Mouse (Mus musculus) forebrain, embryonic 14.5 days (tissue): Measurements from ENCODE around the gene Lrit3. TPM values are rescaled to one million over a fixed set of nuclear protein-coding genes. Genes with fewer than 3 reads are reported as not detected.
"Not testable (repeated sequence)": the region's sequence is repeated elsewhere in the genome, so short reads cannot be mapped to it uniquely, and the experiment has no call there.

Source experiments
- ATAC-seq: fragments of 200-750 bp; cut with Nextera tagmentation; 2 replicates; pipeline ENCODE4 v1.8.0; 2017; ENCODE audit warnings: mild to moderate bottlenecking, moderate library complexity
- DNase-seq: peaks from one replicate; pipeline ENCODE4 v3.0.0-alpha.2; 2015; ENCODE audit warnings: low spot score
- H3K27ac ChIP-seq: fragments of 300-500 bp; sonication (generic); 2 replicates; pipeline ENCODE4 v1.5.1; 2014; ENCODE audit warnings: low read depth, mild to moderate bottlenecking, control low read depth, low read length, moderate library complexity
- H3K27me3 ChIP-seq: fragments of 300-500 bp; sonication (generic); replicated peaks from 2 replicates; pipeline ENCODE4 v1.6.1; 2014; ENCODE audit warnings: low read length, control low read depth, mixed read lengths; ENCODE audit not compliant: control insufficient read depth, insufficient read depth
- H3K36me3 ChIP-seq: fragments of 300-500 bp; sonication (generic); 2 replicates; pipeline ENCODE4 v1.6.1; 2014; ENCODE audit warnings: low read length, control low read depth; ENCODE audit not compliant: control insufficient read depth, insufficient read depth
- H3K4me1 ChIP-seq: fragments of 300-500 bp; sonication (generic); 2 replicates; pipeline ENCODE4 v1.6.1; 2014; ENCODE audit warnings: antibody characterized with exemption, low read length, control low read depth; ENCODE audit not compliant: control insufficient read depth, insufficient read depth
- H3K4me2 ChIP-seq: fragments of 300-500 bp; sonication (generic); 2 replicates; pipeline ENCODE4 v1.6.1; 2014; ENCODE audit warnings: mild to moderate bottlenecking, control low read depth, low read length
- H3K4me3 ChIP-seq: fragments of 300-500 bp; sonication (generic); 2 replicates; pipeline ENCODE4 v1.5.1; 2014; ENCODE audit warnings: low read depth, low read length, control low read depth
- H3K9ac ChIP-seq: fragments of 300-500 bp; sonication (generic); 2 replicates; pipeline ENCODE4 v1.6.1; 2014; ENCODE audit warnings: mild to moderate bottlenecking, low read length, control low read depth, moderate library complexity
- H3K9me3 ChIP-seq: fragments of 300-500 bp; sonication (generic); replicated peaks from 2 replicates; pipeline ENCODE4 v1.6.1; 2016; ENCODE audit warnings: low read length, control low read depth, mixed read lengths; ENCODE audit not compliant: control insufficient read depth
- WGBS: fragments of 180-500 bp; shearing (Covaris S2); extraction: QIAGEN DNeasy Blood & Tissue Kit; methylation state at CpG from one replicate; pipeline ENCODE4 v1.1.7; 2014; 5-methylcytosine and 5-hydroxymethylcytosine counted together
- polyA plus RNA-seq: library from polyadenylated mRNA; unstranded; fragments of >200 nt; fragmentation: Nextera tagmentation; extraction: Ambion mirVana; gene quantifications from 2 replicates; pipeline ENCODE4 v1.2.1, GENCODE M21; 2014

The Lrit3 gene
- polyA plus RNA-seq, 1 experiment from 2014 or later = not detected

DNA sequence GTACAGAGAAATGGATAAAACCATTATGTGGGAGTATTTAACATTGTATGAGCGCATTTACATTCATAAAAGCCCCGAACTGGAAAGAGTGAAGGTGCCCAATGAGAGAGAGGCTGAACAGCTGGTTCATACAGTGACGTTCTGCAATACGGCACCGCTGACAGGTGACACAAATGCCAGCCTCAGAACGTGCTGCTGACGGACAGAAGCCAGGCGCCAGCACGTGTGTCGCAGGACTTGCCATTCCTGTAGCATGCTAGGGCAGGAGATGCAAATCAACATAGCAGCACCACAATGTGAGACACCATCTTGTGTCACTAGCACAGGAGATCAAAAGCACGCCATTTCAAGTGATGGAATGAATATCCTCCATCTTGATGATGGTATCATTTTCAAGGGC lies 5.3 kb downstream of the Lrit3 start:
- Histone ChIP-seq H3K36me3 (no peaks in the 10 kb centered on the region), H3K27ac (no peak overlapping the region), H3K4me1 (no peaks in the 10 kb centered on the region), H3K4me3 (no peak overlapping the region), H3K4me2 (no peak overlapping the region), H3K27me3 (no peaks in the 10 kb centered on the region), H3K9ac (no peak overlapping the region), H3K9me3 (no peaks in the 10 kb centered on the region)
- DNase-seq (no peak), ATAC-seq (no peak)
- WGBS = 87% methylated on average over 11 of the region's 11 CpGs

DNA sequence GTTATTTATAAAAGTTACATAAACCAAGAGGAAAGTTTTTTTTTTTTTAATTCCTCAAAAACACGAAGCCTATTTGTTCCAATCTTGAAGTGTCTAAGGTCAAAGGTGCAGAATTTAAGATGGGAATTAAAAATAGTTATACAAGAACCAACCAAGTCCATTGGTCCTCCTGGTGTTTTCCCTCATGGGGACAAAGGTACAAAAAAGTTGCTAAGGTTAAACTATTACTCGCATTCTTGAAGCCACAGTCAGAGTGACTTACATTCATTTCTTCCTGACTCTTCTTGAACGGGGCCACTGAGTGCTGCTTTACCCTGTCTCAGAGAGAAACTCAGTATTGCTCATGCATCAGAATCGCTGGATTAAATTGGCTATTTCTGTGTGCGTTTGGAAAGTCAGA lies 6.5 kb downstream of the Lrit3 start:
- Histone ChIP-seq H3K36me3 (no peaks in the 10 kb centered on the region), H3K4me1 (no peaks in the 10 kb centered on the region), H3K9ac (no peak overlapping the region), H3K27ac (no peak overlapping the region), H3K9me3 (no peaks in the 10 kb centered on the region), H3K27me3 (no peaks in the 10 kb centered on the region), H3K4me3 (no peak overlapping the region), H3K4me2 (no peak overlapping the region)
- no peak for ATAC-seq
- WGBS = 85% methylated on average over 5 of the region's 5 CpGs
- no peak for DNase-seq

DNA sequence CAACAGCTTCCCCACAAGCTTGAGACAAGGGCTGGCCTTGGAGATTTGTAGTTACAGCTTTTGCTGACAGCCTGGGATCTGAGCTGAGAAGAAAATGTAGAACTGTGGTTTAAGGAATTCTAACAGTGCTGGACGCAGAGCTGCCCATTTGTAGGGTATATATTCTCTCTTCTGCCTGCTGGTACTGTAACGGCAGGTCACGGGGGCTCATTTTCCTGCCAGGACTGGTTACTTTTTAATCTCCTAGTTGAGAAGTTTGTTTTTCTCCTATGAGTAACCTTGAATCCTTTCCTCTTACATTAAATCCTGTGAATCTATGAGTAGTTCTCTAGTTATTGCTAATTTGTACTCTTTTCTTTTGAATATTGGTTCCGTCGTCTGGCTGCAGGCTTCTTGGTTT lies 10.0 kb downstream of the Lrit3 start:
- Histone ChIP-seq H3K4me1 (no peaks in the 10 kb centered on the region), H3K9me3 (no peaks in the 10 kb centered on the region), H3K4me3 (no peak overlapping the region), H3K9ac (no peak overlapping the region), H3K36me3 (no peaks in the 10 kb centered on the region), H3K27me3 (no peaks in the 10 kb centered on the region), H3K4me2 (no peak overlapping the region), H3K27ac (no peak overlapping the region)
- DNase-seq (no peak), ATAC-seq (no peak)
- WGBS = 88% methylated on average over 5 of the region's 5 CpGs

DNA sequence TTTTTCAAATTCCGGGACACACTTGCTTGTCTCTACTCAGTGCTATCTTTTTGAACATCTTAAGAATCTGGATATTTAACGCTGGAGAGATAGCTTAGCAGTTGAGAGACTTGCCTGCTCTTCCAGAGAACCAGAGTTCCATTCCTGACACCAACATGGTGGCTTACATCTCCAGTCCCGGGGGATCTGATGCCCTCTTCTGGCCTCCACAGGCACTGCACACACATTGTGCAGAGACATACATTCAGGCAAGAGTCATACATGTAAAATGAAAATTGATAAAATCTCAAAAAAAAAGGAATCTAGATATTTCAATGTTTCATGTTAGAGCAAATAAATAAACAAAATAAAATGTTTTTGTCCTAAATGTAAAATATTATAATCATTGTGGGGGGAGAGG lies 21.1 kb downstream of the Lrit3 start:
- 89% methylated on average over 3 of the region's 3 CpGs for WGBS

DNA sequence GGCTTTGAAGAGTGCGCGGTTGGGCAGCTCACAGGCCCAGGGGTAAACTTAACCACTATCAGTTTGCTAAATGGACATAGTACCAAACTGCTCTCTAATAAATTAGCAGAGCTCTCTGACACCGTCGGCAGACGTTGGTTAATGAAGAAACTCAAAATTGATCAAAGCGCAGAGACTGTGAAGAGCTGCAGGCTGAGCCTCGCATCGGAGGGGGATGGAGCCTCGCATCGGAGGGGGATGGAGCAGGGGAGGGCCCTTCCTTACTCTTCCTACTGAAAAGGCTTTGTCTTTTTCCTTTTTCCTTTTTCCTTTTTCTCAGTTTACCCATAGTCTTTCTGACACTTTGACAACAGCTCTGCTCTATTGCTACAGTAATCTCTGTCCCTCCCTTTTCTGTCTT lies 22.4 kb downstream of the Lrit3 start:
- H3K9ac ChIP-seq = no peak overlapping the region
- DNase-seq (peak; percentile 7), ATAC-seq (no peak)
- no peak overlapping the region for H3K4me3 ChIP-seq
- no peaks in the 10 kb centered on the region for H3K27me3 ChIP-seq
- H3K27ac ChIP-seq = no peak overlapping the region
- H3K9me3 ChIP-seq = no peaks in the 10 kb centered on the region
- H3K4me2 ChIP-seq = no peak overlapping the region
- WGBS = 31% methylated on average over 10 of the region's 10 CpGs
- no peaks in the 10 kb centered on the region for H3K4me1 ChIP-seq
- H3K36me3 ChIP-seq = no peaks in the 10 kb centered on the region

More for the DNA sequence above, 21.1 kb downstream of the Lrit3 start:
- Histone ChIP-seq H3K4me1 (no peaks in the 10 kb centered on the region), H3K9me3 (no peaks in the 10 kb centered on the region), H3K27me3 (no peaks in the 10 kb centered on the region), H3K9ac (no peak overlapping the region), H3K4me3 (no peak overlapping the region), H3K27ac (no peak overlapping the region), H3K4me2 (no peak overlapping the region), H3K36me3 (no peaks in the 10 kb centered on the region)
- DNase-seq = no peak
- ATAC-seq = no peak

DNA sequence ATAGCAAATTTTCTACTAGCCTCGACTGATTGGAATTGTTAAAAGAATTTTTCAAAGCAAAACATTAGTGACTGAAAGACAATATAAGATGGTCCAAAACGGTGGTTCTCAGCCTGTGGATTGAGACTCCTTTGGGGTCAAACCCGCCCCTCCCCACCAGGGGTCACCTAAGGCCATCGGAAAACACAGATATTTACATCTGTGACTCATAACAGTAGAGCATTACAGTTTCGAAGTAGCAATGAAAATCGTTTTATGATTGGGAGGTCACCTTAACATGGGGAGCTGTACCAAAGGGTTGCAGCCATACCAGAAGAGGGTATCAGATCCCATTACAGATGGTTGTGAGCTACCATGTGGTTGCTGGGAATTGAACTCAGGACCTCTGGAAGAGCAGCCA lies 32.6 kb downstream of the Lrit3 start:
- H3K9ac ChIP-seq = no peak overlapping the region
- no peak overlapping the region for H3K4me3 ChIP-seq
- H3K9me3 ChIP-seq = no peaks in the 10 kb centered on the region
- ATAC-seq (no peak), DNase-seq (no peak)
- no peak overlapping the region for H3K27ac ChIP-seq
- no peak overlapping the region for H3K4me2 ChIP-seq
- H3K27me3 ChIP-seq = no peaks in the 10 kb centered on the region
- H3K36me3 ChIP-seq = no peaks in the 10 kb centered on the region
- no peaks in the 10 kb centered on the region for H3K4me1 ChIP-seq
- 82% methylated on average over 6 of the region's 6 CpGs for WGBS

GRCm38 (mm10) chr3:129766971-129767794 lies 36.6 kb downstream of the Lrit3 start:
- DNase-seq = no peak
- Histone ChIP-seq H3K9me3 (no peaks in the 10 kb centered on the region; the same call in 1 of the 2 replicates), H3K4me3 (no peak overlapping the region), H3K27ac (no peak overlapping the region), H3K27me3 (no peaks in the 10 kb centered on the region), H3K36me3 (no peaks in the 10 kb centered on the region), H3K4me2 (no peak overlapping the region), H3K4me1 (no peaks in the 10 kb centered on the region), H3K9ac (no peak overlapping the region)
- ATAC-seq = no peak
- 84% methylated on average over 10 of the region's 10 CpGs for WGBS

GRCm38 (mm10) chr3:129766106-129766505 lies 37.7 kb downstream of the Lrit3 start:
- ATAC-seq (no peak), DNase-seq (no peak)
- no peak overlapping the region for H3K4me2 ChIP-seq
- H3K9me3 ChIP-seq = no peaks in the 10 kb centered on the region; the same call in 1 of the 2 replicates
- no peaks in the 10 kb centered on the region for H3K4me1 ChIP-seq
- H3K27me3 ChIP-seq = no peaks in the 10 kb centered on the region
- WGBS = 96% methylated on average over 4 of the region's 4 CpGs
- H3K36me3 ChIP-seq = no peaks in the 10 kb centered on the region
- H3K4me3 ChIP-seq = no peak overlapping the region
- no peak overlapping the region for H3K27ac ChIP-seq
- H3K9ac ChIP-seq = no peak overlapping the region

GRCm38 (mm10) chr3:129757599-129757998 lies 46.2 kb downstream of the Lrit3 start:
- not testable (repeated sequence) for H3K27ac ChIP-seq, ATAC-seq, H3K4me1 ChIP-seq, H3K9me3 ChIP-seq, H3K36me3 ChIP-seq, H3K9ac ChIP-seq, H3K4me3 ChIP-seq, H3K27me3 ChIP-seq, H3K4me2 ChIP-seq, DNase-seq
- 93% methylated on average over 1 of the region's 1 CpGs for WGBS
